Mouse (Mus musculus): ENCODE measurements around the gene Cenpv. TPM values are rescaled to one million over a fixed set of nuclear protein-coding genes. Genes with fewer than 3 reads are reported as not detected.

Gene Cenpv
- polyA plus RNA-seq (2014; fragmentation: Nextera tagmentation; extraction: Ambion mirVana), result 99.4 and 112 TPM in 2 replicates

DNA sequence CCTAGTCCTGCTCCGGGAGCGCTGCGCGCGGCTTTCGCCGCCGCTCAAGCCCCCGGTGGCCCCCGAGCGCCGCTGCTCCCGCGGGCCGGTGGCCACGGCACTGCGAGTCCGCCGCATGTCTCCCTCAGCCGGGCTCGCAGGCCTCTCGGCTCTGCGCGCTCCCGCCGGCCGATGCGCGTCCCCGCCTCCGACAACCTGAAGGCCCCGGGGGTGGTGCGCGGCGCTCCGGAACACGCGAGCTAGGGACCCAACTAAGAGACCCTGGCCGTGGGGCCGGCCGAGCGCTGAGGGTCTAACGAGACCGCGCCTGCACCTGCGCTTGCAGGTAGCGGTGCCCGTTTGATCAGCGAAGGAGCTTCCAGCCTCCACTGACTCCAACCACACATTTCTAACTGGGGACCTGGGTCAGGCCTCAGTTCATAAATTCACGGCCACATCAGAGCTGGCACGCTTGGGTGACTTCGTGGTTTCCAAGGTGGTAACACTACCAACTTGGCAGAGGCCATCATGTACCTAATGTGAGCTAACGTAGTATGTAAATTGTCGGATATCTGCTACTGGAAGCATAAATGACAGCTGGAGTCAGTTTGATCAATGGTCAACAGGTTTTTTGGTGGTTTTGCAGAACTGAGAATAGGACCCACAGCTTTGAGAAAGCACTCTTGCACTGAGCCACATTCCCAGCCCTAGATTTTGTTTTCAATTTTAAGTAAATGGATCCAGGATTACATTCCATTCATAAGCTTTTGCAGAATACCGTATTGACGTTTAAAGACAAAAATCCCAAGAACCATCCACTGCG, at the start of gene Cenpv:
Gene Cenpv, minus strand, starts transcription at position 173 of the 802 bp plus-strand sequence.
- H3K4me3 ChIP-seq (ENCODE audit: low read depth, low read length), result peak within 1 kb of the TSS; percentile 87
- H3K36me3 ChIP-seq (ENCODE audit: control insufficient read depth, insufficient read depth, low read length), result peaks cover 14% of the 10 kb centered on the region; the same call in 1 of the 2 replicates
- DNase-seq (ENCODE audit: low spot score) (peak; percentile 74), ATAC-seq (peak; percentile 87)
- H3K9ac ChIP-seq (ENCODE audit: low read length), result peak within 1 kb of the TSS; percentile 95
- WGBS, result 6% methylated on average over 53 of the region's 57 CpGs
- H3K4me1 ChIP-seq (ENCODE audit: control insufficient read depth, insufficient read depth, low read length), result 0 out of 2 replicates have a peak, but pooled peaks cover 7% of the 10 kb centered on the region
- H3K27ac ChIP-seq (ENCODE audit: low read depth, low read length), result peak within 1 kb of the TSS; percentile 82
- no peaks in the 10 kb centered on the region for H3K9me3 ChIP-seq (replicated peaks; ENCODE audit: control insufficient read depth, low read length)
- H3K4me2 ChIP-seq (ENCODE audit: low read length), result peak within 1 kb of the TSS; percentile 83
- no peaks in the 10 kb centered on the region for H3K27me3 ChIP-seq (replicated peaks; ENCODE audit: control insufficient read depth, insufficient read depth, low read length)

DNA sequence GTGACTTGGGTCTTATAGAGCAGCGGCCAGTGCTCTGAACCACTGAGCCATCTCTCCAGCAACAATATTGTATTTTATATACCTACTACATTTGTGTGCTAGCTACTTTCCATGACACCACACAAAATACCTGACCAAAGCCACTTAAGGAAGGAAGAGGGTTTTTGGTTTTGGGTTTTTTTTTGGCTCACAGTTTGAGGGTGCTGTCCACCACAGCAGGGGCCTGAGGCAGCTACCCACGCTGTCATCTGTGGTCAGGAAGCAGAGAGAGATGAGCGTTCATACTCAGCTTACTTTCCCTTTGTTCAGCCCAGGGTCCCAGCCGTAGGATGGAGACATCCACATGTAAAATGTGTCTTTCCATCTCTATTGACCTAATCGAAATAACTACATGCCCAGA, 48.0 kb upstream of the Cenpv start:
- Histone ChIP-seq H3K9me3 (replicated peaks; ENCODE audit: control insufficient read depth, low read length) (no peaks in the 10 kb centered on the region), H3K27me3 (replicated peaks; ENCODE audit: control insufficient read depth, insufficient read depth, low read length) (no peaks in the 10 kb centered on the region), H3K4me3 (ENCODE audit: low read depth, low read length) (no peak overlapping the region), H3K4me2 (ENCODE audit: low read length) (no peak overlapping the region), H3K4me1 (ENCODE audit: control insufficient read depth, insufficient read depth, low read length) (no peaks in the 10 kb centered on the region), H3K27ac (ENCODE audit: low read depth, low read length) (no peak overlapping the region), H3K9ac (ENCODE audit: low read length) (no peak overlapping the region), H3K36me3 (ENCODE audit: control insufficient read depth, insufficient read depth, low read length) (no peaks in the 10 kb centered on the region)
- ATAC-seq (no peak), DNase-seq (ENCODE audit: low spot score) (no peak)
- 88% methylated on average over 5 of the region's 5 CpGs for WGBS

DNA sequence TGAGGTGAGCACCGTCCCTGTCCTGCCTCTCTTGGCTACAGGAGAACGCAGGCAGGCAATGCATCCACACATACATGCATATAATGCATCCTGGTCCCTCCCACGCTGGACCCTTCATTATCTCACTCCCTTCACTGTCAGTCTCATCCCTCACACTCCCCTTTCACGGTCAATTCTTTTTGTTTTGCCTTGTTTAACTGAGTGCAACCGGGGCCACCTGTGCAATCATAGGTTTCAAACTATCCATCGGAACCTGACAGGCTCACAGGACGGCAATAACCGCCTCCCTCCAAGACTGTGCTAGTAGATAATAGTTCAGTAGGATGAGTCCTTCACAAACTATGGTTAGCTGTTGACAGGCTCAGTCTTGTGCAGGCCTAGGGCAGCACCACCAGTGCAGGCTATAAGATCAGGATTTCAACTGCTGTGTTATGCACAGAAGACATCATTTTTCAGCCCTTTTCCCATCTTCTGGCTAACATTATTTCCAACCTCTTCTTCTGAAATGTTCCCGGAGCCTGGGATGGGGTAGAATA, 45.7 kb upstream of the Cenpv start:
- Histone ChIP-seq H3K4me1 (ENCODE audit: control insufficient read depth, insufficient read depth, low read length) (no peaks in the 10 kb centered on the region), H3K36me3 (ENCODE audit: control insufficient read depth, insufficient read depth, low read length) (no peaks in the 10 kb centered on the region), H3K4me3 (ENCODE audit: low read depth, low read length) (no peak overlapping the region), H3K4me2 (ENCODE audit: low read length) (no peak overlapping the region), H3K9me3 (replicated peaks; ENCODE audit: control insufficient read depth, low read length) (no peaks in the 10 kb centered on the region), H3K9ac (ENCODE audit: low read length) (no peak overlapping the region), H3K27ac (ENCODE audit: low read depth, low read length) (no peak overlapping the region), H3K27me3 (replicated peaks; ENCODE audit: control insufficient read depth, insufficient read depth, low read length) (no peaks in the 10 kb centered on the region)
- ATAC-seq, result no peak
- DNase-seq (ENCODE audit: low spot score), result no peak
- WGBS, result 86% methylated on average over 9 of the region's 9 CpGs

DNA sequence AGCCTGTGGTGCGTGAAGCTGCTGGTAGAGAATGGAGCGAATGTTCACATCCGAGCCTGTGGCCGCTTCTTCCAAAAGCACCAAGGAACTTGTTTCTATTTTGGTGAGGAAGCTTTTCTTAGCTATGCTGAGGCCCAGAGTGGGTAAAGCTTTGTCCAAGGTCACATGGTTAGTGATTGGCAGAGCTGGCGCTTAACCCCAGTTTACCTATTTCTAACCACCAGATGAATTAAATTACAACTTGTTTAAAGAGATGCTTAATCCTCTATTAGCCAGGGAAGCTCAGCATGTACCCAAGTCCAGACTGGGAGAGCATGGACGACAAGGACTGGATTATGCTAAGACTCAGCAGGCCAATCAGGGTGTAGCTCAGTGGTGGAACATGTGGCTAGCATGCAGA, 44.0 kb upstream of the Cenpv start:
- Histone ChIP-seq H3K4me3 (ENCODE audit: low read depth, low read length) (no peak overlapping the region), H3K36me3 (ENCODE audit: control insufficient read depth, insufficient read depth, low read length) (no peaks in the 10 kb centered on the region), H3K4me2 (ENCODE audit: low read length) (no peak overlapping the region), H3K9me3 (replicated peaks; ENCODE audit: control insufficient read depth, low read length) (no peaks in the 10 kb centered on the region), H3K9ac (ENCODE audit: low read length) (no peak overlapping the region), H3K4me1 (ENCODE audit: control insufficient read depth, insufficient read depth, low read length) (no peaks in the 10 kb centered on the region), H3K27me3 (replicated peaks; ENCODE audit: control insufficient read depth, insufficient read depth, low read length) (no peaks in the 10 kb centered on the region), H3K27ac (ENCODE audit: low read depth, low read length) (no peak overlapping the region)
- ATAC-seq, result no peak
- WGBS, result 52% methylated on average over 6 of the region's 6 CpGs
- DNase-seq (ENCODE audit: low spot score), result no peak

DNA sequence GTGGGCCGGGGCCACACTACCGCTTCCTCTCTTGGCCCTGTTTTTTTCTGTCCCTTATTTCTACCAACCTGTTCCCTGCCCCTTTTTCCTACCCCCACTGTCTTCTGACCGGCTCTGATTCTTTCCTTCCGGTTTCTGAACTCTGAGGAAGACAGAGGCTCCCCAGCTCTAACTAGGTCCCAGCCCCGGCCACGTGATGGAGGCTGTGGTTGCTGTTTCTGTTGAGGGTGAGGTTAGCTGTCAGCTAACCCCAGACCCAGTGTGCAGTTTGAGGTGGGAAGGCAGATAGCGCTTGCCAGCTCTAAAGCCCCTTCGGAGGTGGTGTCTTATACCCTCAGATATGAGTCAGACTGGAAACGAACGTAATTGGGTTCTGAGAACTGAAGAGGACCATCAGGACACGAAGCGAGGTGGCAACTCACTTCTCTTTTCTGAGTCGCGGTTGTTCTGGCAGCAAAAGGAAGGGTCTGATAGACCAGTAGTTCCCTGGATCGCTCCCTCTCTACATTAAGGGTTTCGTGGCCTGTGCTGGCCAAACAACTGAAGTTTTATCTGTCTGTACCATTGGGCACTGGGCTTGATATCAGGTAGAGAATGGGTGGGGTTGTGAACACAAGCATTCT, 37.6 kb upstream of the Cenpv start:
- H3K9ac ChIP-seq (ENCODE audit: low read length), result peak overlapping the region; percentile 64
- no peak for ATAC-seq

DNA sequence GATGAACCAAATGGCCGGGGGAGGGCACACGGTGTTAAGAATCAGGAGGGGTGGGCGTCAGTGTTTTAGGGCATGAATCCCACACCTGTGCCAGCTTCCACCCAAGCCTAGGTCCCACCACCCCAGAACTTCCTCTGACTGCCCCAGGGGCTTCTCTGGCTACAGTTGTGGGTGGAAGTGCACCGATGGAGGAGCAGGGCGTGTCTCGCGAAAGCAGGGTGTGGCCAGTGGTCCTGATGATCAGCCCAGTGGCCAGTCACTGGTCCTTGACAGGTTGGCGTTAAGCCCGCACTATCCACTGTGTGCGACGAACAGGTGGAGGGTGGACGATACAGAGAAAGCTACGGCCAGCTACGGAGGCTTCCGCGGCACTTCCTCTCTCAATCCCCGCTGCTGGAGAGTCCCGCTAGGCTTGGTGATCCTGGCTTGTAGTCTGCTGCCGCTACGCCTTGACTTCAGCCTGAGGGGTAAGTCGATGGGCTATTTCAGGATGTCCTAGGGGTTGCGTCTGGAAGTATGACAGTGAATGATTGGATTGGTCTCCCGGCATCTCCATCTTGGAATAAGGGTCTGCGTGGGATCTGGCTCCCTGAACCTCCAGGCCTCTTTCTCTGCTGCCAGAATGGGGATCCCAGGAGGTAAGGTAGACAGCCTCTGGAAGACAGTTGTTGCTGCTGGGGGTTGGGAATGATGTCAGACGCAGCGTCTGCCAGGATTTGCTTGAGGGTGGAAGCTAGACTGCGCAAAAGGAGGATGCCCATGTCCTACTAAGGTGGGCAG, 36.8 kb upstream of the Cenpv start:
- ATAC-seq (peak; percentile 62), DNase-seq (ENCODE audit: low spot score) (peak; percentile 38)
- no peaks in the 10 kb centered on the region for H3K9me3 ChIP-seq (replicated peaks; ENCODE audit: control insufficient read depth, low read length)
- peak overlapping the region; percentile 86 for H3K4me2 ChIP-seq (ENCODE audit: low read length)
- H3K36me3 ChIP-seq (ENCODE audit: control insufficient read depth, insufficient read depth, low read length), result no peaks in the 10 kb centered on the region
- H3K9ac ChIP-seq (ENCODE audit: low read length), result peak overlapping the region; percentile 64
- no peaks in the 10 kb centered on the region for H3K27me3 ChIP-seq (replicated peaks; ENCODE audit: control insufficient read depth, insufficient read depth, low read length)
- WGBS, result 6% methylated on average over 27 of the region's 27 CpGs
- peak overlapping the region; percentile 45 for H3K4me3 ChIP-seq (ENCODE audit: low read depth, low read length)
- no peak overlapping the region; the same call in 1 of the 2 replicates for H3K27ac ChIP-seq (ENCODE audit: low read depth, low read length)
- H3K4me1 ChIP-seq (ENCODE audit: control insufficient read depth, insufficient read depth, low read length), result no peaks in the 10 kb centered on the region

More for the DNA sequence above, 37.6 kb upstream of the Cenpv start:
- H3K4me3 ChIP-seq (ENCODE audit: low read depth, low read length), result peak overlapping the region; percentile 45
- H3K9me3 ChIP-seq (replicated peaks; ENCODE audit: control insufficient read depth, low read length), result no peaks in the 10 kb centered on the region
- peak overlapping the region; percentile 86 for H3K4me2 ChIP-seq (ENCODE audit: low read length)
- H3K27ac ChIP-seq (ENCODE audit: low read depth, low read length), result no peak overlapping the region
- WGBS, result 59% methylated on average over 16 of the region's 16 CpGs
- H3K36me3 ChIP-seq (ENCODE audit: control insufficient read depth, insufficient read depth, low read length), result no peaks in the 10 kb centered on the region
- H3K27me3 ChIP-seq (replicated peaks; ENCODE audit: control insufficient read depth, insufficient read depth, low read length), result no peaks in the 10 kb centered on the region
- no peak for DNase-seq (ENCODE audit: low spot score)
- no peaks in the 10 kb centered on the region for H3K4me1 ChIP-seq (ENCODE audit: control insufficient read depth, insufficient read depth, low read length)

DNA sequence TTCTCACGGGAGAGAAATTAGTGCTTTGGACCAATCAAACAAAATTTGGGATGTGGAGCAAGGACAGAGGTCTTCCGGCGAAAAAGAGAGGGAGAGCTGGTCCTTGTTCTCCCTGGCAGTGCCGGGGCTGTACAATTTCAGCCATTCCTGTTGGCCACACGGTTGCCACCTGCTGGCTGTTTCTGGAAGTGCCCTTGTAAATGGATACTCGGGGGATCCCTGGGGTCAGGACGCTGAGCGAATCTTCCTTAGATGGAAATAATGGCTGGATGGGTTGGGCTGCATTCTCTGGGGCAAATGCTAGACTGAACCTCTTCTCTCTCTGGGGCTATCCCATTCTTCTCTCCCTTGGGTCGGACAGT, 36.2 kb upstream of the Cenpv start:
- ATAC-seq (peak; percentile 86), DNase-seq (ENCODE audit: low spot score) (peak; percentile 92)
- Histone ChIP-seq H3K4me1 (ENCODE audit: control insufficient read depth, insufficient read depth, low read length) (no peaks in the 10 kb centered on the region), H3K36me3 (ENCODE audit: control insufficient read depth, insufficient read depth, low read length) (no peaks in the 10 kb centered on the region), H3K27ac (ENCODE audit: low read depth, low read length) (no peak overlapping the region), H3K9ac (ENCODE audit: low read length) (peak overlapping the region; percentile 64), H3K4me2 (ENCODE audit: low read length) (peak overlapping the region; percentile 86), H3K4me3 (ENCODE audit: low read depth, low read length) (peak overlapping the region; percentile 45), H3K9me3 (replicated peaks; ENCODE audit: control insufficient read depth, low read length) (no peaks in the 10 kb centered on the region), H3K27me3 (replicated peaks; ENCODE audit: control insufficient read depth, insufficient read depth, low read length) (no peaks in the 10 kb centered on the region)
- under 1% methylated on average over 9 of the region's 9 CpGs for WGBS

DNA sequence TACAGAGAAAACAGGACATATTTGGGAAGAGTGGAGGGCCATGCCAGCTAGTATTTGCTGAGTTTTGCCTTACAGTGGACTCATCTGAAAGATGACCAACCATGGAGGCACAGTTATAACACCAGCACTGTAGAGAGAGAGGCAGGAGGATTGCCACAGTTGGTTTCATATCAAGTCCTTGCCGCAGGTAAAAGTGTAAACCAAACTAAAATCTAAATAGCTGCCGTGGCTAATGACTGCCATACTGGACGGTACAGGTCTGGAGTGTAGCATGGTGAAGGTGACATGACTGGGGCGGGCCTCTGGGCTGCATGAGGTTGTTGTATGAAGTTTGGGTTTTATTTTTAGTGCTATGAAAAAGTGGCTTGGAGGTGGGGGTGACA, 35.6 kb upstream of the Cenpv start:
- no peaks in the 10 kb centered on the region for H3K9me3 ChIP-seq (replicated peaks; ENCODE audit: control insufficient read depth, low read length)
- no peak overlapping the region for H3K27ac ChIP-seq (ENCODE audit: low read depth, low read length)
- 88% methylated on average over 4 of the region's 4 CpGs for WGBS
- DNase-seq (ENCODE audit: low spot score), result no peak
- no peak for ATAC-seq
- H3K4me3 ChIP-seq (ENCODE audit: low read depth, low read length), result no peak overlapping the region
- H3K36me3 ChIP-seq (ENCODE audit: control insufficient read depth, insufficient read depth, low read length), result no peaks in the 10 kb centered on the region
- no peaks in the 10 kb centered on the region for H3K27me3 ChIP-seq (replicated peaks; ENCODE audit: control insufficient read depth, insufficient read depth, low read length)
- no peaks in the 10 kb centered on the region for H3K4me1 ChIP-seq (ENCODE audit: control insufficient read depth, insufficient read depth, low read length)
- H3K4me2 ChIP-seq (ENCODE audit: low read length), result no peak overlapping the region; the same call in 1 of the 2 replicates
- no peak overlapping the region for H3K9ac ChIP-seq (ENCODE audit: low read length)

All from forebrain, embryonic 14.5 days (tissue).